In genomic region chr10:115510959-115511358, GRCm38 (mm10) we compare ENCODE assay signal across 22 mouse cellular contexts. TPM values are rescaled to one million over a fixed set of nuclear protein-coding genes. Genes with fewer than 3 reads are reported as not detected.
DNase-seq lines count a peak whose midpoint lies in the region; ATAC-seq and TF ChIP-seq lines count a peak whose summit lies in the region.
"Had no signal": no experiment of that assay in that cellular context is flagged by ENCODE, and none has a peak within 500 bp of the region (broad histone marks: within the 10 kb centered on the region; RNA-seq: fewer than 3 reads in every experiment).

No protein-coding gene starts in this region.

- H3K4me2 ChIP-seq in kidney, embryonic 15.5 days = no peak overlapping the region
- H3K4me2 ChIP-seq in forebrain, postnatal 0 days (ENCODE audit: low read depth) = no peak overlapping the region
- H3K4me2 ChIP-seq: forebrain, embryonic 13.5 days; hindbrain, embryonic 13.5 days had no signal

- no peaks in the 10 kb centered on the region for H3K9me3 ChIP-seq in kidney, embryonic 15.5 days (replicated peaks)
- no peaks in the 10 kb centered on the region for H3K9me3 ChIP-seq in forebrain, postnatal 0 days (ENCODE audit: low read length)
- H3K9me3 ChIP-seq: embryonic facial prominence, embryonic 10.5 days; forebrain, embryonic 13.5 days; heart, embryonic 10.5 days; hindbrain, embryonic 13.5 days had no signal

- ATAC-seq in kidney, embryonic 15.5 days (replicated peaks; ENCODE audit: low FRiP score) = peak; percentile 60; the same call in 1 of the 2 replicates
- ATAC-seq in forebrain, postnatal 0 days = no peak
- ATAC-seq: forebrain, embryonic 13.5 days had no signal

- intact Hi-C loops in left cerebral cortex, postnatal 36 days (cut with DNase I) = no loop called here

- H3K27ac ChIP-seq in kidney, embryonic 15.5 days = no peak overlapping the region
- H3K27ac ChIP-seq in forebrain, postnatal 0 days (ENCODE audit: low read depth, low read length) = no peak overlapping the region
- H3K27ac ChIP-seq: embryonic facial prominence, embryonic 10.5 days; forebrain, embryonic 13.5 days; gastrocnemius, adult 2 months; heart, embryonic 10.5 days; hindbrain, embryonic 13.5 days had no signal

- no peaks in the 10 kb centered on the region for H3K4me1 ChIP-seq in kidney, embryonic 15.5 days
- no peaks in the 10 kb centered on the region for H3K4me1 ChIP-seq in forebrain, postnatal 0 days (ENCODE audit: insufficient read depth)
- H3K4me1 ChIP-seq: embryonic facial prominence, embryonic 10.5 days; forebrain, embryonic 13.5 days; heart, embryonic 10.5 days; hindbrain, embryonic 13.5 days had no signal

- H3K27me3 ChIP-seq in kidney, embryonic 15.5 days = no peaks in the 10 kb centered on the region
- no peaks in the 10 kb centered on the region for H3K27me3 ChIP-seq in forebrain, postnatal 0 days (ENCODE audit: insufficient read depth, low read length)
- H3K27me3 ChIP-seq: hindbrain, embryonic 13.5 days had no signal

- H3K4me3 ChIP-seq in kidney, embryonic 15.5 days (replicated peaks) = no peak overlapping the region
- no peak overlapping the region for H3K4me3 ChIP-seq in forebrain, postnatal 0 days (ENCODE audit: low read depth, low read length)
- H3K4me3 ChIP-seq: embryonic facial prominence, embryonic 10.5 days; forebrain, embryonic 13.5 days; gastrocnemius, adult 2 months; heart, embryonic 10.5 days; hindbrain, embryonic 13.5 days had no signal

- whole genome bisulfite sequencing in kidney, embryonic 15.5 days = 79% methylated on average over 5 of the region's 5 CpGs
- 91% methylated on average over 5 of the region's 5 CpGs for whole genome bisulfite sequencing in forebrain, postnatal 0 days

- no peak for TF ChIP-seq CTCF in forebrain, postnatal 0 days (IDR thresholded peaks at IDR 0.05; ENCODE audit: low read depth)

- peak; percentile 10 for DNase-seq in testis, postnatal 14 days (ENCODE audit: low spot score)
- DNase-seq in testis, postnatal 10 days (ENCODE audit: low spot score) = no peak
- peak; percentile 51 to 54 for DNase-seq in kidney, postnatal 25 days
- DNase-seq in forebrain, postnatal 0 days = no peak
- no peak for DNase-seq in left cerebral cortex, postnatal 36 days (ENCODE audit: low spot score in 2 of 2)
- DNase-seq: adrenal gland, adult 2 months; adrenal gland, postnatal 25 days; cerebellum, adult 2 months; cerebellum, postnatal 10 days; gastrocnemius, adult 2 months; gastrocnemius, postnatal 36 days; heart, adult 18-20 months; heart, postnatal 10 days had no signal

- no peaks in the 10 kb centered on the region for H3K36me3 ChIP-seq in kidney, embryonic 15.5 days
- H3K36me3 ChIP-seq in forebrain, postnatal 0 days (ENCODE audit: insufficient read depth) = no peaks in the 10 kb centered on the region
- H3K36me3 ChIP-seq: embryonic facial prominence, embryonic 10.5 days; heart, embryonic 10.5 days; hindbrain, embryonic 13.5 days had no signal

- H3K9ac ChIP-seq in kidney, embryonic 15.5 days = no peak overlapping the region
- no peak overlapping the region for H3K9ac ChIP-seq in forebrain, postnatal 0 days
- H3K9ac ChIP-seq: forebrain, embryonic 13.5 days; hindbrain, embryonic 13.5 days had no signal

RNA-seq across cellular contexts. Expression of gene A930009A15Rik, which starts 58.8 kb away (rescaled TPM):
- polyA plus RNA-seq in kidney, embryonic 15.5 days (2015; fragmentation: Nextera tagmentation; extraction: Ambion mirVana) = 0.21 and 0.22 TPM in 2 replicates
- not detected in 2 replicates for total RNA-seq in forebrain, postnatal 0 days (2014; rRNA removed)
- polyA plus RNA-seq in forebrain, postnatal 0 days (2015; fragmentation: Nextera tagmentation; extraction: Ambion mirVana) = 0.57 and 1.1 TPM in 2 replicates
- total RNA-seq in left cerebral cortex, postnatal 36 days (2021) = under 1 TPM; 0.32 to 0.41 TPM
- total RNA-seq: adrenal gland, adult 2 months; adrenal gland, postnatal 25 days; ES-E14; gastrocnemius, adult 2 months; gastrocnemius, postnatal 36 days; heart, adult 18-20 months; heart, postnatal 10 days; hematopoietic stem cell, adult 5-6 weeks had no signal
- polyA plus RNA-seq: adrenal gland, adult 2 months; embryonic facial prominence, embryonic 10.5 days; embryonic facial prominence, embryonic 14.5 days; heart, embryonic 10.5 days; heart, embryonic 14.5 days had no signal

Comparison
In these comparisons a context has a peak if more than half of its experiments do, and no peak if none do; other contexts are left out.
1. DNase-seq: peak in testis, postnatal 14 days (single experiment) and kidney, postnatal 25 days (2 of 2); none in testis, postnatal 10 days (single experiment), forebrain, postnatal 0 days (single experiment) and left cerebral cortex, postnatal 36 days (0 of 2).